Mouse (Mus musculus): ENCODE measurements around the gene Fbxo17.

GRCm38 (mm10) chr7:28741709-28742438 lies 25.3 kb downstream of the Fbxo17 start, which contains the start of the genes Mrps12 and Sars2:
- peak; percentile 81 for TF ChIP-seq CTCF (conservative IDR thresholded peaks at IDR 0.05; ENCODE audit: insufficient read depth, insufficient read length, low read depth, low read length)
- TF ChIP-seq POLR2A (IDR thresholded peaks at IDR 0.05; ENCODE audit: low read depth, low read length): peak; percentile 76

Measured in kidney, adult 2 months (tissue).